ENCODE assay signal across 8 mouse cellular contexts in genomic region chr10:99261151-99261635, GRCm38 (mm10). TPM values are rescaled to one million over a fixed set of nuclear protein-coding genes. Genes with fewer than 3 reads are reported as not detected.
A peak's percentile ranks its signal among the peaks of the same experiment; 100 is the strongest.
DNase-seq lines count a peak whose midpoint lies in the region; ATAC-seq and TF ChIP-seq lines count a peak whose summit lies in the region.

No protein-coding gene starts in this region.

- peak overlapping the region; percentile 91 for H3K27ac ChIP-seq in testis, adult 2 months (ENCODE audit: control insufficient read depth, insufficient read depth, low read depth, low read length)
- H3K27ac ChIP-seq in limb, embryonic 10.5 days, result peak overlapping the region; percentile 99
- H3K27ac ChIP-seq in neural tube, embryonic 11.5 days (ENCODE audit: low read depth, low read length), result peak overlapping the region; percentile 94

- peaks cover 6% of the 10 kb centered on the region for H3K4me1 ChIP-seq in testis, adult 2 months (ENCODE audit: control insufficient read depth, insufficient read depth, low read length)
- H3K4me1 ChIP-seq in limb, embryonic 10.5 days, result peaks cover 49% of the 10 kb centered on the region
- H3K4me1 ChIP-seq in neural tube, embryonic 11.5 days (ENCODE audit: control insufficient read depth, insufficient read depth, low read length), result peaks cover 18% of the 10 kb centered on the region

- no peak for DNase-seq in testis, postnatal 10 days (ENCODE audit: low spot score)
- DNase-seq in cerebellum, postnatal 25 days, result peak; percentile 82 to 87
- peak; percentile 90 for DNase-seq in frontal cortex, postnatal 36 days (ENCODE audit: low spot score in 2 of 2)
- peak; percentile 84 for DNase-seq in limb, embryonic 10.5 days (ENCODE audit: low spot score)
- peak; percentile 68 for DNase-seq in neural tube, embryonic 11.5 days (ENCODE audit: low spot score)
- no peak for DNase-seq in urinary bladder, postnatal 25 days (ENCODE audit: low spot score)
- DNase-seq in adrenal gland, adult 8-10 months, result no peak

- TF ChIP-seq CTCF in testis, adult 2 months (IDR thresholded peaks at IDR 0.05; ENCODE audit: control insufficient read depth, insufficient read depth, insufficient replicate concordance, low read depth, low read length), result no peak

- peak; percentile 5 for ATAC-seq in neural tube, embryonic 11.5 days (ENCODE audit: insufficient read depth, low FRiP score, low TSS enrichment)

- no peaks in the 10 kb centered on the region for H3K9me3 ChIP-seq in limb, embryonic 10.5 days (replicated peaks)
- no peaks in the 10 kb centered on the region for H3K9me3 ChIP-seq in neural tube, embryonic 11.5 days (ENCODE audit: control insufficient read depth, low read length)

- no peak for TF ChIP-seq POLR2A in testis, adult 2 months (IDR thresholded peaks at IDR 0.05; ENCODE audit: control insufficient read depth, low read depth, low read length)

- no peaks in the 10 kb centered on the region for H3K36me3 ChIP-seq in testis, adult 2 months (ENCODE audit: control insufficient read depth, insufficient read depth, low read length)
- H3K36me3 ChIP-seq in limb, embryonic 10.5 days, result peaks cover 19% of the 10 kb centered on the region
- no peaks in the 10 kb centered on the region for H3K36me3 ChIP-seq in neural tube, embryonic 11.5 days (ENCODE audit: control insufficient read depth, insufficient read depth, low read length)

- peak overlapping the region; percentile 85 for H3K9ac ChIP-seq in neural tube, embryonic 11.5 days (ENCODE audit: low read length)

- H3K27me3 ChIP-seq in testis, adult 2 months (ENCODE audit: control insufficient read depth, insufficient read depth, low read length), result no peaks in the 10 kb centered on the region
- no peaks in the 10 kb centered on the region for H3K27me3 ChIP-seq in limb, embryonic 10.5 days (ENCODE audit: low read depth, poor library complexity, severe bottlenecking)
- 0 out of 2 replicates have a peak, but pooled peaks cover 2% of the 10 kb centered on the region for H3K27me3 ChIP-seq in neural tube, embryonic 11.5 days (ENCODE audit: control insufficient read depth, insufficient read depth, low read length)

- H3K4me3 ChIP-seq in testis, adult 2 months (ENCODE audit: control insufficient read depth, low read depth, low read length), result peak overlapping the region; percentile 77
- H3K4me3 ChIP-seq in limb, embryonic 10.5 days, result peak overlapping the region; percentile 94
- H3K4me3 ChIP-seq in neural tube, embryonic 11.5 days (ENCODE audit: low read depth, low read length), result peak overlapping the region; percentile 52

- peak overlapping the region; percentile 93 for H3K4me2 ChIP-seq in neural tube, embryonic 11.5 days (ENCODE audit: low read depth)

- WGBS in limb, embryonic 10.5 days, result under 1% methylated on average over 30 of the region's 30 CpGs
- WGBS in neural tube, embryonic 11.5 days, result under 1% methylated on average over 30 of the region's 30 CpGs

RNA-seq across cellular contexts. Expression of gene Dusp6, which starts 1.8 kb away (rescaled TPM):
- polyA plus RNA-seq in testis, adult 2 months (2012; rRNA removed), result 5.1 and 5.8 TPM in 2 replicates
- 206 and 223 TPM in 2 replicates for polyA plus RNA-seq in limb, embryonic 10.5 days (2016; fragmentation: Nextera tagmentation; extraction: Ambion mirVana)
- polyA plus RNA-seq in neural tube, embryonic 11.5 days (2014; fragmentation: Nextera tagmentation; extraction: Ambion mirVana), result 57.5 and 62.0 TPM in 2 replicates
- total RNA-seq in adrenal gland, adult 8-10 months (2022), result 100 to 1,000 TPM in 3 of 4 experiments, 10 to 100 TPM in 1; 88.6 to 238 (median 129) TPM

Comparison
In these comparisons a context has a peak if more than half of its experiments do, and no peak if none do; other contexts are left out.
1. DNase-seq: peak in cerebellum, postnatal 25 days (2 of 2), frontal cortex, postnatal 36 days (2 of 2), limb, embryonic 10.5 days (single experiment) and neural tube, embryonic 11.5 days (single experiment); none in testis, postnatal 10 days (single experiment), urinary bladder, postnatal 25 days (single experiment) and adrenal gland, adult 8-10 months (single experiment).
2. Peak in every context shown above with its lines, with median percentiles within 50 percentile points of each other: H3K27ac ChIP-seq and H3K4me3 ChIP-seq.